Mouse (Mus musculus) CH12.LX (cell line): ENCODE measurements around the gene Smim20. TPM values are rescaled to one million over a fixed set of nuclear protein-coding genes. Genes with fewer than 3 reads are reported as not detected.

Experiments used
- DNase-seq: peaks from one replicate; pipeline ENCODE4 v3.0.0-alpha.2; 2013; ENCODE audit errors: extremely low read depth
- H3K27ac ChIP-seq: 2 replicates; pipeline ENCODE4 v1.5.1; 2012; ENCODE audit warnings: low read depth, mild to moderate bottlenecking, control low read depth, moderate library complexity; ENCODE audit not compliant: insufficient read depth
- H3K27me3 ChIP-seq: replicated peaks from 2 replicates; pipeline ENCODE3; 2012; ENCODE audit warnings: inconsistent platforms
- H3K36me3 ChIP-seq, 2 experiments: replicated peaks in 1 of 2; 2 replicates each; pipeline versions ENCODE3 to v1.6.1; 2012; ENCODE audit warnings: inconsistent platforms in 1 of 2, low read length in 1 of 2, mild to moderate bottlenecking in 1 of 2, mixed read lengths in 1 of 2, moderate library complexity in 1 of 2; ENCODE audit not compliant: control insufficient read depth in 1 of 2, insufficient read depth in 1 of 2
- H3K4me1 ChIP-seq, 2 experiments: 2 replicates each; pipeline ENCODE4 v1.6.1; 2012; ENCODE audit warnings: inconsistent platforms in 1 of 2, moderate library complexity in 1 of 2; ENCODE audit not compliant: insufficient read depth in 2 of 2, control insufficient read depth in 1 of 2
- H3K4me2 ChIP-seq: 2 replicates; pipeline ENCODE4 v1.6.1; 2012; ENCODE audit warnings: low read depth, mild to moderate bottlenecking, control low read depth; ENCODE audit not compliant: poor library complexity, insufficient read depth, severe bottlenecking
- H3K4me3 ChIP-seq, 3 experiments: fragments of 150-350 bp in 1 of 3; sonication (generic) in 1 of 3; replicated peaks in 1 of 3; 2 replicates each; pipeline versions ENCODE3 to v1.5.1; 2011 to 2012; ENCODE audit warnings: low read depth in 2 of 3, low read length in 2 of 3, mild to moderate bottlenecking in 2 of 3, moderate library complexity in 2 of 3, control low read depth in 1 of 3, improper control_type of control experiment in 1 of 3, inconsistent platforms in 1 of 3, mixed read lengths in 1 of 3; ENCODE audit not compliant: poor library complexity in 1 of 3
- H3K79me2 ChIP-seq: replicated peaks from 2 replicates; pipeline ENCODE4 v1.6.1; 2012; ENCODE audit warnings: mild to moderate bottlenecking, moderate library complexity; ENCODE audit not compliant: control insufficient read depth, poor library complexity, insufficient read depth, severe bottlenecking; ENCODE audit errors: extremely low read depth
- H3K9ac ChIP-seq: 2 replicates; pipeline ENCODE4 v1.6.1; 2012; ENCODE audit warnings: low read depth, mild to moderate bottlenecking, control low read depth, moderate library complexity; ENCODE audit not compliant: insufficient read depth
- H3K9me3 ChIP-seq: replicated peaks from 2 replicates; pipeline ENCODE3; 2012; ENCODE audit warnings: low read length, inconsistent platforms, mixed read lengths
- CHD1 ChIP-seq: IDR thresholded peaks from 2 replicates; pipeline ENCODE4 v1.6.1; 2012; ENCODE audit warnings: low read depth, low read length, improper control_type of control experiment, inconsistent platforms
- CTCF ChIP-seq, 2 experiments: IDR thresholded peaks in 1 of 2; conservative IDR thresholded peaks in 1 of 2; 2 replicates each; pipeline ENCODE4 v1.5.1; 2011 to 2012; ENCODE audit warnings: low read depth in 2 of 2, low read length in 2 of 2, improper control_type of control experiment in 1 of 2, inconsistent platforms in 1 of 2, mild to moderate bottlenecking in 1 of 2, moderate library complexity in 1 of 2
- HCFC1 ChIP-seq: IDR thresholded peaks from 2 replicates; pipeline ENCODE4 v1.6.1; 2012; ENCODE audit warnings: low read depth, mild to moderate bottlenecking, inconsistent platforms, low read length, improper control_type of control experiment
- JUN ChIP-seq: IDR thresholded peaks from 2 replicates; pipeline ENCODE4 v1.6.1; 2011; ENCODE audit warnings: low read depth, mild to moderate bottlenecking, low read length, improper control_type of control experiment, moderate library complexity; ENCODE audit not compliant: insufficient read depth
- KAT2A ChIP-seq: IDR thresholded peaks from 2 replicates; pipeline ENCODE4 v1.6.1; 2012; ENCODE audit warnings: low read length, improper control_type of control experiment, inconsistent platforms; ENCODE audit not compliant: insufficient replicate concordance
- MAZ ChIP-seq: IDR thresholded peaks from 2 replicates; pipeline ENCODE4 v1.6.1; 2012; ENCODE audit warnings: low read depth, mild to moderate bottlenecking, inconsistent platforms, low read length, improper control_type of control experiment, moderate library complexity
- MYC ChIP-seq: IDR thresholded peaks from 2 replicates; pipeline ENCODE4 v1.6.1; 2011; ENCODE audit warnings: low read depth, mild to moderate bottlenecking, improper control_type of control experiment, low read length
- PAX5 ChIP-seq: IDR thresholded peaks from 2 replicates; pipeline ENCODE4 v1.6.1; 2012; ENCODE audit warnings: low read length, inconsistent platforms, mixed read lengths
- POLR2A ChIP-seq: IDR thresholded peaks from 2 replicates; pipeline ENCODE4 v1.6.1; 2011; ENCODE audit warnings: low read depth, mild to moderate bottlenecking, improper control_type of control experiment, low read length
- POLR2AphosphoS2 ChIP-seq: IDR thresholded peaks from 2 replicates; pipeline ENCODE4 v1.6.1; 2011; ENCODE audit warnings: low read depth, low read length, improper control_type of control experiment
- RAD21 ChIP-seq: IDR thresholded peaks from 2 replicates; pipeline ENCODE4 v1.6.1; 2011; ENCODE audit warnings: low read depth, mild to moderate bottlenecking, low read length, improper control_type of control experiment, moderate library complexity
- RCOR1 ChIP-seq: conservative IDR thresholded peaks from 2 replicates; pipeline ENCODE4 v1.6.1; 2012; ENCODE audit warnings: low read depth, mild to moderate bottlenecking, inconsistent platforms, low read length, improper control_type of control experiment
- SMC3 ChIP-seq: IDR thresholded peaks from 2 replicates; pipeline ENCODE4 v1.6.1; 2011; ENCODE audit warnings: low read depth, low read length, improper control_type of control experiment
- TBP ChIP-seq: conservative IDR thresholded peaks from 2 replicates; pipeline ENCODE4 v1.6.1; 2011; ENCODE audit warnings: low read depth, low read length, improper control_type of control experiment
- USF1 ChIP-seq: IDR thresholded peaks from 2 replicates; pipeline ENCODE4 v1.6.1; 2014; ENCODE audit warnings: low read depth, mild to moderate bottlenecking, inconsistent platforms, low read length, improper control_type of control experiment
- ZNF384 ChIP-seq: IDR thresholded peaks from 2 replicates; pipeline ENCODE4 v1.6.1; 2012; ENCODE audit warnings: low read depth, low read length, improper control_type of control experiment, inconsistent platforms
- dilution Hi-C: fragments of 300-500 bp; cut with MboI; formaldehyde crosslinking; loops from 2 replicates; pipeline ENCODE4 v1.14.3; 2020; ENCODE audit warnings: low sequenced_read_pairs; ENCODE audit not compliant: extremely low pct_unique_long_range_greater_than_20kb, extremely low pct_ligation_motif_present
- in situ Hi-C: fragments of 300-500 bp; cut with MboI; formaldehyde crosslinking; loops from 3 replicates; pipeline ENCODE4 v1.14.3; 2019; ENCODE audit warnings: low sequenced_read_pairs, low pct_ligation_motif_present, low pct_unique_long_range_greater_than_20kb, mixed read lengths
- polyA plus RNA-seq: library from polyadenylated mRNA; unstranded; fragments of >175 nt; gene quantifications from 2 replicates; pipeline ENCODE4 v1.2.1, GENCODE M21; 2012; ENCODE audit warnings: low read depth; ENCODE audit not compliant: insufficient read length
- total RNA-seq, 2 experiments: library from RNA; depleted of rRNA; stranded (reverse); fragments of 300-350 nt in 1 of 2; fragments of >200 nt in 1 of 2; gene quantifications; 2 replicates each; pipeline ENCODE4 v1.2.3; 2012 to 2014

Gene Smim20
- total and polyA plus RNA-seq, 3 experiments = 52.1 to 93.5 (median 54.3) TPM

GRCm38 (mm10) chr5:53273699-53274430 is 7.0 kb downstream of the Smim20 start:
- in situ Hi-C loops = no loop called here
- Histone ChIP-seq H3K27ac (no peak overlapping the region), H3K36me3 (peaks cover 25 to 86% of the 10 kb centered on the region in 2 experiments), H3K4me3 (no peak overlapping the region), H3K9me3 (no peaks in the 10 kb centered on the region), H3K9ac (no peak overlapping the region), H3K27me3 (no peaks in the 10 kb centered on the region), H3K4me2 (no peak overlapping the region), H3K79me2 (peaks cover 6% of the 10 kb centered on the region), H3K4me1 (peaks cover 2 to 47% of the 10 kb centered on the region in 2 experiments; a peak in 3 of 4 replicates)
- dilution Hi-C loops = no loop called here
- DNase-seq = no peak
- TF ChIP-seq MYC (no peak), PAX5 (no peak), RAD21 (no peak), CTCF (conservative IDR thresholded peaks at IDR 0.05 in 1 of 2, IDR thresholded peaks at IDR 0.05 in 1 of 2; ENCODE audit: low read depth in 2 of 2, low read length in 2 of 2) (no peak), JUN (no peak), CHD1 (no peak), USF1 (no peak), TBP (no peak), HCFC1 (no peak), KAT2A (no peak), POLR2AphosphoS2 (no peak), ZNF384 (no peak)

- dilution Hi-C loops (no loop called here), in situ Hi-C loops (no loop called here)
- H3K4me3 ChIP-seq = no peak overlapping the region
- H3K27ac ChIP-seq = no peak overlapping the region
- H3K9ac ChIP-seq = no peak overlapping the region
- DNase-seq = no peak
- peaks cover 2 to 47% of the 10 kb centered on the region in 2 experiments; a peak in 3 of 4 replicates for H3K4me1 ChIP-seq
- H3K4me2 ChIP-seq = no peak overlapping the region
- no peaks in the 10 kb centered on the region for H3K9me3 ChIP-seq
- peaks cover 2% of the 10 kb centered on the region; the same call in 1 of the 2 replicates for H3K79me2 ChIP-seq
- peaks cover 29 to 89% of the 10 kb centered on the region in 2 experiments for H3K36me3 ChIP-seq
- H3K27me3 ChIP-seq = no peaks in the 10 kb centered on the region
- TF ChIP-seq RCOR1 (no peak), SMC3 (peak; percentile 50), CTCF (conservative IDR thresholded peaks at IDR 0.05 in 1 of 2, IDR thresholded peaks at IDR 0.05 in 1 of 2; ENCODE audit: low read depth in 2 of 2, low read length in 2 of 2) (peak; percentile 58 to 61), MAZ (no peak), POLR2A (no peak), RAD21 (peak; percentile 41)
These were observed 8.0 kb downstream of the Smim20 start for GRCm38 (mm10) chr5:53274811-53275355.
